Mouse (Mus musculus) frontal cortex, adult (tissue): ENCODE measurements around the gene Zcchc24.
A peak's percentile ranks its signal among the peaks of the same experiment; 100 is the strongest.

Experiments used
- ATAC-seq: cut with Nextera tagmentation; 2 replicates; pipeline ENCODE4 v1.9.2; 2017; ENCODE audit warnings: mild to moderate bottlenecking, moderate library complexity, mixed read lengths; ENCODE audit not compliant: low TSS enrichment

The Zcchc24 gene

DNA sequence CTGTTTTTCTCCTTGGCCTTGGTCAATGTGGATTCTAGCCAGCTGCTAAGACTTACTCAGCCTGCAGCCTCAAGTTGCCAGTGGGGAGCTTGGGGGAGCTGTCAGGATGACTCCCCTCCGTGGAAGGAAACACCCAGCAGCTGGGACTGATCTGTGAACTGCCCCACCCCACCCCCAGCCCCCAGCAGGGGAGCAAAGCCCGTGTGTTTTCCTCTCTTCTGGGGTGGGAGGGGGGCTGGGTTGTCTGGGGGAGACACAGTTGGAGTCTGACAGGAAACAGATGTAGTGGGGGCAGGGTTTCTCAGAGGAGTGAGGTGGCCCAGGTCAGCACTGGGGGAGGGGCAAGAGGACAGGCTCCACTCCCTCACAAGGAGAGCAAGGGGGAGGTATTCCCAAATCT is 50.4 kb downstream of the Zcchc24 start:
- no peak for ATAC-seq

DNA sequence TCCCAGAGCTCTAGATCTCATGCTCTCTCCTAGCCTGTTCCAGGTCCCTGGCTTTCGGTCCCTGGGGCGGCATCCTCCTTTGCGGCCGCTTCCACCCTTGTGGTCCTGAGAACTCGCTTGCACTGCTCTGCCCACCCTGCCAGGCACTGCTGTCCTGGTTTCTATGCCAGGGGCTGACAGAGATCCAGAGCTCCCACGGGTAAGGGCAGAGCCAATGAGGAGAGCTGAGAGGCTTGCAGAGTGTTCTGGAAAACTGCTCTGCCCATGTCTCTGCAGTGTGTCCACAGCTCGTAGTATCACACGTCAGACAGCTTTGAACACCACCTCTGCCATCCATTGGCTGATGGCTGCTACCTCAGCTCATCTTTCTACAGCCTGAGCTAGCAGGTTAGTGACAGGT is 51.1 kb downstream of the Zcchc24 start:
- ATAC-seq, result peak; percentile 75

GRCm38 (mm10) chr14:25716528-25716927 is 52.3 kb downstream of the Zcchc24 start:
- ATAC-seq, result no peak

- ATAC-seq, result peak; percentile 72
Observed at GRCm38 (mm10) chr14:25713443-25713842, 55.4 kb downstream of the Zcchc24 start.

DNA sequence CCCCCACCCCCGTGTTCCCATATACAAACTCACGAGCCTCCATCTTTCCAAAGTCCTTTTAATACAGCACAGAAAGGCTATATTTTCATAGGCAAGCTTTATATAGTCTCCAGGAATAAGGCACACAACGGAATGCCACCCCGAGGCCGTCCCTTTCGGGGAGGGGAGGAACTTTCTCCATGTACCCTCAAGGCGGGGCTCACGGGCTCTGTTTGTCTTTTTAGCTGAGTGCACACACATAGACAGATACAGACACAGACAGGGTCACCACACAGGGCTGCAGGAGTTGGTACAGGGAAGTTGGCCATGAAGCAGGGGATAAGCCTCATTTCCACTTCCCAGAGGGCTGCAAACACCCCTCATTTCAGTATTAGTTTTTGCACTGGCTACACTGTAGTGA is 57.2 kb downstream of the Zcchc24 start:
- ATAC-seq, result no peak

DNA sequence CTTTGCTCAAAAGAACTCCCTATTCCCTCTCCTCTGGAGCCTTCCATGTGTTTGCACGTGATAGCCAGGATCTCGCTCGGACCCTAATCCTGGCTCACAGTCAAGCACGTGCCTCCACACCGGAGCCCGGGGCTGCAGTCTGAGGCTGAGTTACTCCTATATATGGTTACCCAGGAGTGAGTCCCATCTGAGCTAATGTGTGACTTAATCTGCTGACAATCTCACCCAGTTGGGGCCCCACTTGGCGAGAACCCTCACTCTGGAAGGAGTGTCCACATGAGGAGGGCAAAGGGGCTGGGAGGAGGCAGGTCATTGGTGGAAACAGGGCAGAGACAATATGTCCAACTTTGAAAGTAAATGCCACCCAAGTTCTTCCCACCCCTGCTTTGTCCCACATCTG is 57.7 kb downstream of the Zcchc24 start:
- no peak for ATAC-seq

- ATAC-seq, result no peak
Observed at GRCm38 (mm10) chr14:25710681-25711080, 58.2 kb downstream of the Zcchc24 start.

DNA sequence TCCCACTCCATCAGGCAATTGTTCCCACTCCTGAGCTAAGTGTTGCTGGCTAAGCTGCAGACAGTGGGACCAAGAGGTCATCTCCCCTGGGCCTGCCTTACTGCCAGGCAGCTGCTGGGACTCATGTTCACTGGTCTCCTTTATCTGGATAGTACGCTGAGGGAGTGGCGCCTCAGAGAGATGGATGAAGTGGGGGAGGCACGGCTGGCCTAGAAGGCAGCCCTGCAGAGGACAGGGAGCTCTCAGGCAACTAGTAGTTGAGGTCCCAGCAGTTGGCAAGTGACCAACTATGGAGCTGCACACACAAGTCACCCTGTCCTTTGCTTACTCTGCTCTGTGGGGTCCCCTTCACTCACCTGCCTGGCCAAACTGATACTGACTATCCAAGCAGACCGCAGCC is 58.8 kb downstream of the Zcchc24 start:
- no peak for ATAC-seq

DNA sequence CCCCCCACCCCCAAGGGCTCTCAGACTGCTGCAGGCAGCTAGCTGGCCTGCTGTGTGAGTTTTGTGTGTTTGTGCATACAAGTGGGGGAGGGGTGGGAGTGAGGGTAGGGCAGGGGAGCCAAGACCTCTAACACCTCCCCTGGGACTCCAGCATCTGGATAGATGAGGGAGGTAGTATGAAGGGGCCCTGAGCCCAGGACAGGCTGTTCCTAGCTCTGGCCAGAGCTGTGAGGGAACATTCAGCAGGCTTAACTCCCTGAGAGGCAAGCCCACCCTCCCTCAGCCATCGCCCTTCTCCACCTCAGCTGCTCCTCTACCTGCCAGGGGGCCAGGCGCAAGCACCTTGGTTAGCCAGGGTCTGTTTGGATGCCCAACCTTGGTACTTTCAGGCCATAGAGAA is 59.9 kb downstream of the Zcchc24 start:
- no peak for ATAC-seq

GRCm38 (mm10) chr14:25708451-25708850 is 60.4 kb downstream of the Zcchc24 start:
- no peak for ATAC-seq

GRCm38 (mm10) chr14:25707691-25708181 is 61.1 kb downstream of the Zcchc24 start:
- peak; percentile 42; the same call in 1 of the 2 replicates for ATAC-seq

DNA sequence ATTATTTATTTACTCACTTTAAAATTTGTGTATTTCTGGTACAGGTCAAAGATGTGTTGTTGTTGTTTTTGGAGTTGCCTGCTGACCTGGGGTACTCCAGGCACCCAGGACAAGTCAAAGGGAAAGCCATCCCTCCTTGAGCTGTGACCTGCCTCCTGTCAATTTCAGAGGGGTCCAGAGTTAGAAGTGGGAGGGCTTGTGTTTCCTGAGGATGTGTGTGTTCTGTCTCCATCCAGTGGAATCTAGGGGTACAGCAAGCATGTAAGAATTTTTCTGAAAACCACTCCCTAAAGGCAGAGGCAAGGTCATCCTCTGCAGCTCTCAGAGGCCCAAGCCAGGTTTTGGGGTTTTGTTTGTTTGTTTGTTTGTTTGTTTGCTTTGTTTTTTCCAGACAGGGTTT is 66.9 kb downstream of the Zcchc24 start:
- peak; percentile 60; the same call in 1 of the 2 replicates for ATAC-seq

GRCm38 (mm10) chr14:25696356-25696755 is 72.5 kb downstream of the Zcchc24 start:
- no peak for ATAC-seq

DNA sequence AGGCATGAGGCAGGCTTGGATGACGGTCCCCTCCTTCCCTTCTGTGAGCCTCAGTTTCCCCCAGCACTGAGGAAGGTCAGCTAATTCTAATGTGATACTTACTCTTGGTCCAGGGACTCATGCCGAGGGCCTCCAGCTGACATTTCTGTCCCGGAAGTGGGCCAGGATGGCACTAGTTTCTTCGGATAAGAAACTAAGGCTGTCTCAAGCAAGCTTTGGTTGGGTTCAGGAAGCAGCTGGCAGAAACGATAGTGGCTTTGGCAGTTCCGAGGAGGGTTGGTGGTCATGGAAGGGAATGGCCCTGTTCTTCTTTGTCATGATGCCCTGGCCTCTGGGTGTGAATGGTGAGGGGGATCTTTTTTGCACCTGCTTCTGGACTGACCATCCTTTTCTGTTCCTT is 73.8 kb downstream of the Zcchc24 start:
- no peak for ATAC-seq

GRCm38 (mm10) chr14:25694569-25694897 is 74.3 kb downstream of the Zcchc24 start:
- no peak for ATAC-seq

- ATAC-seq, result peak; percentile 88
Observed at GRCm38 (mm10) chr14:25693888-25694568, 74.8 kb downstream of the Zcchc24 start, which contains the start of gene Ppif. Gene Ppif (plus strand): TSS chr14:25694154.

GRCm38 (mm10) chr14:25693271-25693887 is 75.5 kb downstream of the Zcchc24 start:
- peak; percentile 39 for ATAC-seq

GRCm38 (mm10) chr14:25686983-25687901 is 81.6 kb downstream of the Zcchc24 start:
- ATAC-seq, result no peak

DNA sequence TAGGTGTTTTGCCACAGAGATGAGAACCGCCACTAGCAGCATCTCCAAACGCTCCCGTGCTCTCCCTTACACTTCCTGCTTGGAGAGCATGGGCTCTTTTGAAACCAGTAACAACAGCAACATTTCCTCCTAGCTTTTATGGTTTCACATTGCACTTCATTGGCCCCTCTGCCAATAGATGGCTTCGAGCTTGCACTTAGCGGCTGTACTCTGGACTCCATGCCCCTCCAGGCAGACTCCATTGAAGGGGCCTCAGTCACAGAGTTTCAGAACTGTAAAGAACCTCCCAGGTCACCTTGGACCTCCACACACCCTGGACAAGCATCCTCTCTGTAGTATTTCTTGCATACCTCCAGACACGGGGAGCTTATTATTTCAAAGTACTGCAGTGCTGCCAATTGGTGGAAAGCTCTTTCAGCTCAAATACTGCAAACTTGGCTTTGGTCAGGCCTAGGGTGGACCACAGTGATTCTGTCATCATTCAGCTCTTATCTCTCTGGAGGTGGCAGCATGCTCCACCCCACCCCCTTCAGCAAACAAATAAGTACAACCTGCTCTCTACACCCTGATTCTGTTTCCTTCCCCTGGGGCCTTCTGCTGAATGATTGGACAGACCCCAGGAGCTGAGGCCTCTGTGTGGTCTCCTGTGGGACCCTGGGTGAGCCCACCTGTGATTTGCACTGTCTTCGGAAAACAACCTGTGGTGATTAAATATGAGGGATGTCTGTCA is 82.5 kb downstream of the Zcchc24 start:
- no peak for ATAC-seq

DNA sequence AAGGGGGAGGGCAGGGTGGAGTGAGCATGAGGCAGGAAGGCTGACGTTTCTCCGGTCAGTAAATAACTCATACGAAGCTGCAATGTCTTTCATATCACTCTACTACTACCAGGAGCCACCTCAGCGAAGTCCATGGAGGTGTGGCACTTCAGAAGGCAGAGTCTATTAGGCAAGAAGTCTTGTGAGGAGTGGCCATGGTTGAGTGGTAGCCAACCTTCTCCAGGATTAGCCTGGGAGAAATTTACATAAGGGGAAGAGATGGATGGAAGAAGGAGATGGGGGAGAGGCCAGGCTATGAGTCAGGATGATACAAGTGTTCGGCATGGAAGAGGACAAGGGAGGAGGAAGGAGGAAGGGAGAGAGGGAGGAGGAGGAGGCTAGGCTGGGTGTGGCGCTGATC is 86.8 kb downstream of the Zcchc24 start:
- ATAC-seq, result no peak

- ATAC-seq, result no peak
Observed at GRCm38 (mm10) chr14:25679625-25680024, 89.2 kb downstream of the Zcchc24 start.

- peak; percentile 25; the same call in 1 of the 2 replicates for ATAC-seq
Observed at GRCm38 (mm10) chr14:25667587-25667986, 101.3 kb downstream of the Zcchc24 start.
